Mouse (Mus musculus): ENCODE measurements at regions not wholly inside any gene's neighbourhood (a gene's known extent, or its start where the extent isn't known, plus 50 kb on each side); places are given as distances from the start of the nearest gene placed in this dataset.

- DNase-seq = peak; percentile 8
These were observed 378.2 kb downstream of the Nucb2 start for GRCm38 (mm10) chr7:116882268-116882964.

GRCm38 (mm10) chr7:116893846-116894245 is 389.7 kb downstream of the Nucb2 start:
- no peak for DNase-seq

- no peak for DNase-seq
These were observed 411.6 kb downstream of the Nucb2 start for GRCm38 (mm10) chr7:116915797-116916196.

- no peak for DNase-seq
These were observed 413.9 kb downstream of the Nucb2 start for GRCm38 (mm10) chr7:116917921-116918670.

GRCm38 (mm10) chr7:116946448-116946847 is 434.3 kb upstream of the Xylt1 start:
- DNase-seq = no peak

- no peak for DNase-seq
These were observed 421.4 kb upstream of the Xylt1 start for GRCm38 (mm10) chr7:116959196-116959895.

- DNase-seq = no peak
These were observed 416.9 kb upstream of the Xylt1 start for GRCm38 (mm10) chr7:116963839-116964238.

- DNase-seq = no peak
These were observed 389.4 kb upstream of the Xylt1 start for GRCm38 (mm10) chr7:116991351-116991750.

GRCm38 (mm10) chr7:116992166-116992565 is 388.6 kb upstream of the Xylt1 start:
- DNase-seq = no peak

GRCm38 (mm10) chr7:116995770-116996169 is 385.0 kb upstream of the Xylt1 start:
- no peak for DNase-seq

- DNase-seq = no peak
These were observed 377.6 kb upstream of the Xylt1 start for GRCm38 (mm10) chr7:117003167-117003566.

- DNase-seq = no peak
These were observed 362.4 kb upstream of the Xylt1 start for GRCm38 (mm10) chr7:117018349-117018748.

- peak; percentile 31 for DNase-seq
These were observed 359.1 kb upstream of the Xylt1 start for GRCm38 (mm10) chr7:117021716-117022115.

- DNase-seq = no peak
These were observed 335.9 kb upstream of the Xylt1 start for GRCm38 (mm10) chr7:117044926-117045325.

GRCm38 (mm10) chr7:117049249-117049648 is 331.5 kb upstream of the Xylt1 start:
- no peak for DNase-seq

- DNase-seq = no peak
These were observed 315.0 kb upstream of the Xylt1 start for GRCm38 (mm10) chr7:117065771-117066170.

GRCm38 (mm10) chr7:117090911-117091550 is 289.7 kb upstream of the Xylt1 start:
- peak; percentile 38 for DNase-seq

- no peak for DNase-seq
These were observed 287.9 kb upstream of the Xylt1 start for GRCm38 (mm10) chr7:117092860-117093259.

GRCm38 (mm10) chr7:117097618-117098017 is 283.2 kb upstream of the Xylt1 start:
- DNase-seq = no peak

- no peak for DNase-seq
These were observed 281.7 kb upstream of the Xylt1 start for GRCm38 (mm10) chr7:117099041-117099440.

- no peak for DNase-seq
These were observed 277.7 kb upstream of the Xylt1 start for GRCm38 (mm10) chr7:117103035-117103434.

GRCm38 (mm10) chr7:117106691-117107191 is 274.0 kb upstream of the Xylt1 start:
- DNase-seq = no peak

- no peak for DNase-seq
These were observed 272.4 kb upstream of the Xylt1 start for GRCm38 (mm10) chr7:117108391-117108790.
